Mouse (Mus musculus): ENCODE results near the gene Wsb2.
"Not testable (repeated sequence)": the region's sequence is repeated elsewhere in the genome, so short reads cannot be mapped to it uniquely, and the experiment has no call there.

Wsb2 gene

GRCm38 (mm10) chr5:117357129-117357477, at the start of gene Wsb2:
TSS of gene Wsb2 (plus strand) at chr5:117357304.
- peak; percentile 76 for DNase-seq (ENCODE audit: low spot score)

GRCm38 (mm10) chr5:117307699-117308098, 49.4 kb upstream of the Wsb2 start:
- peak; percentile 79 for DNase-seq (ENCODE audit: low spot score)

DNA sequence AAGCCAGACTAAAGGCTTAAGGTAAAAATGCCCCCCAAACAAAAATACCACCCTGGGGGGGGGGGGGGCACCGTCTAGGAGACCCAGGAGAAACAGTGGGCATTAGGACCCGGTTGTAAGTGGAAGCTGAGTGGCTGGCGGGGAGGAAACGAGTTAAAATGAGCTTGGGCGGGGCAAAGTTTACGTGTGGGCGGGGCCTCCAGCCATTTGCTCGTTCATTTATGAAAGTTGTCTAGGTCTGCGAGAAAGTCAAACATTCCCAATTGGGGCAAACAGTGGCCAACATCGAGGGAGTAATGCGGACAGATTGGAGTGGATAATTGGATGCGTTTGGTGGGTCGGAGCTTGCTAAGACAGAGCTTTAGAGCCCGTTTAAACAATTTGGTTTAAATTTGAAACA, 43.7 kb upstream of the Wsb2 start:
- DNase-seq (ENCODE audit: low spot score) = peak; percentile 49

DNA sequence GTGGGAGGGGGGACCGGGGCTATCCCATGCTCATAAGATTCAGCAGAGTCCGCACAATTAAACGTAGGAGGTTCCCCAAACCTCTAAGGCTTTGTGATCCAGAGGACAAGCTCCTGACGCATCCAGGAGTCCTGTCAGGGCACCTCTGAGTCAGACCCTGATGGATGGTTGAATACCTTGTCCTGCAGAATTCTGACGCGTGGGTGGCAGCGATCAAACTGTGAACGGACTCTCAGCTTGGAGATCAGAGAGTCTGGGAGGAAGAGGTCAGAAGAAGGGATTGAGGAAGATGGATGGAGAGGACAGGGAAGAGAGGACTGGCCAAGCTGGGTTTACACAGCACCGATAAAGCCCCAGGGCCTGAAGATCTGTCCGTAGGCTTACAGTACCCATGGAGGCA, 43.2 kb upstream of the Wsb2 start:
- no peak for DNase-seq (ENCODE audit: low spot score)

- DNase-seq (ENCODE audit: low spot score) = peak; percentile 17
Measured at GRCm38 (mm10) chr5:117314587-117315428, 42.3 kb upstream of the Wsb2 start.

DNA sequence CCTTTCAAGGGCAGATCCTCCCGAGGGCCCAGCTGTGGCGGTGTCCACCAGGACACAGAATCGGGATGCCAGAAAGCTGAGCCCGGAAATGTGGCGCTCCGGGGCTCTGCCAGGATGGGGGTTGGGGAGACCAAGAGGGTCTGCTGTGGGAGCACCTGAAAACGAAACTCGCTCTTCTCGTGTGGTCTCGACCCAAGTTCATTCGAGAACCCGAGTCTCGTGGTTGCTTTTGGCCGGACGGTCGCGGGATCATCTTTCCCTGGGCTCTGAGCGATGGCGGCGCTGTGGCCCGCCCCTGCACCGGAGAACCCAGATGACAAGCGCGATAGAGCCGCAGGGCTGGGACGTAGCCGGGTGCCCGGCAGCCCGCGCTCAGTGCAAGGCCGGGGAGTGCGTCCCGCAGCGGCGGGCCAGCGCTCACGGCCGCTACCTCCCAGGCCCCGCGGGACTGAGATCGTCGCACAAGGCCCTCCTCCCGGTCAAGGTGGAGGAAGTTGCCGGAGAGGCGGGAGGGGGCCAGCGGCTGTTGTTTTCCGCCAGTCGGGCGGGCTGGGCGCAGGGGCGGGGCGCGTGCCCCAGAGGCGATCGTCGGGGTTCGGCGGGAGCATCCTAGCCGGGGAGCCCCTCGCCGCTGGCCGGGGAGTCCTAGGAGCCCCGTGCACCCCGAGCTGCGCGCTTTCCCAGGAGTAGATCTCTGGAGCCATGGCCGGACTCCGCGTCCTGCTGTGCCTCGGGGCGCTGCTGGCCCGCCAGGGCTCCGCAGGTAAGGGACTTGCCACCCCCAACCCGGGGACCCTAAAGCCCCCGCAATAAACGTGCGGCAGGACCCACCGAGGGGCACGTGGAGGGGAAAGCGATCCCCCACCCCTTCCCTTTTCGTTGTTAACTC, 38.1 kb upstream of the Wsb2 start, which contains the start of gene Vsig10:
Gene Vsig10 (plus strand): TSS at position 343 of the 889 bp plus-strand sequence.
- peak; percentile 70 for DNase-seq (ENCODE audit: low spot score)

GRCm38 (mm10) chr5:117323751-117324150, 33.4 kb upstream of the Wsb2 start:
- DNase-seq (ENCODE audit: low spot score) = no peak

DNA sequence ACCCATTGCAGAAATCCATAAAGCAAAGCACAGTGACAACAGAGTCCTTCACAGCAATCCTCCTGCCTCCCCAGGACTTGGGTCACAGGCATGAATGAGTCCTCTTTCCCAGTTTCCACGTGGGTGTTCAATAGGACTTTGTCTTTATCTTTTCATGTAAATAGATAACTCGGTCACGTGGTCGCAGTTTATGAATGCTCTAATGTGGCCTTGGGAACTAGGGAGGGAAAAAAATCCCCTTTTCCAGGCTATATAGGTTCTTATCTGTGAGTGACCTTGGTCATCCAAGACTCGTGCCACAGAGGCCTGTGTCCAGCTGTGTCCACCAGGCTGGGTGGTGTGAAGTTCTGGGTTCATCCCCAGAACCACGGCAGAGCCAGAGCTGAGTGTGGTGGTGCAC, 30.7 kb upstream of the Wsb2 start:
- DNase-seq (ENCODE audit: low spot score) = no peak

- DNase-seq (ENCODE audit: low spot score) = no peak
Measured at GRCm38 (mm10) chr5:117330457-117330856, 26.6 kb upstream of the Wsb2 start.

GRCm38 (mm10) chr5:117337999-117338398, 19.1 kb upstream of the Wsb2 start:
- no peak for DNase-seq (ENCODE audit: low spot score)

GRCm38 (mm10) chr5:117338503-117338902, 18.6 kb upstream of the Wsb2 start:
- DNase-seq (ENCODE audit: low spot score) = no peak

DNA sequence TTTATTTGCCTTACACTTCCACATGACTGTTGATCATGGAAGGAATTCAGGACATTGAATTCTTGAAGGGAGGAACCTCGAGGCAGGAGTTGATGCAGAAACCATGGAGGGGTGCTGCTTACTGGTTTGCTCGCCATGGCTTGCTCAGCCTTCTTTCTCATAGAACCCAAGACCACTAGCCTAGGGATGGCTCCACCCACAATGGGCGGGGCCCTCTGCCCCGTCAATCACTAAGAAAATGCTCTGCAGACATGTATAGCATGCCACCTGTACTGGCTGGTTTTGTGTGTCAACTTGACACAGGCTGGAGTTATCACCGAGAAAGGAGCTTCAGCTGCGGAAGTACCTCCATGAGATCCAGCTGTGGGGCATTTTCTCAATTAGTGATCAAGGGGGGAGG, 17.0 kb upstream of the Wsb2 start:
- DNase-seq (ENCODE audit: low spot score) = no peak

GRCm38 (mm10) chr5:117341896-117342295, 15.2 kb upstream of the Wsb2 start:
- no peak for DNase-seq (ENCODE audit: low spot score)

DNA sequence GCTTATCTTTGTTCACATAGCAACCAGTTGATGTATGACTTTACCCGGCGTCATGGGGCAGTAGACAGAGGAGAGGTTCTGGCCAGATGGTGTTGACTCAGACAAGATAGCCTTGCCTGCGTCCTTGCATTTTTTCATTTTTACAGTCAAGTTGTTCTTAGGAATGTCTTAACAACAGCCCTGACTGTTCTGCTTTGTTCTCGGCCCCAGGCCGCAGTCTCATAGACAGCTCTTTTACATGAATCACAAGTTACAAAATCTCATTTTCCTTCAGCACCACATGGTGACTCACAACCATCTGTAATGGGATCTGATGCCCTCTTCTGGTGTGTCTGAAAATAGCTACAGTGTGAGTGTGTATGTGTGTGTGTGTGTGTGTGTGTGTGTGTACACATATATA, 12.6 kb upstream of the Wsb2 start:
- not testable (repeated sequence) for DNase-seq (ENCODE audit: low spot score)

GRCm38 (mm10) chr5:117345432-117345976, 11.6 kb upstream of the Wsb2 start:
- DNase-seq (ENCODE audit: low spot score) = no peak

DNA sequence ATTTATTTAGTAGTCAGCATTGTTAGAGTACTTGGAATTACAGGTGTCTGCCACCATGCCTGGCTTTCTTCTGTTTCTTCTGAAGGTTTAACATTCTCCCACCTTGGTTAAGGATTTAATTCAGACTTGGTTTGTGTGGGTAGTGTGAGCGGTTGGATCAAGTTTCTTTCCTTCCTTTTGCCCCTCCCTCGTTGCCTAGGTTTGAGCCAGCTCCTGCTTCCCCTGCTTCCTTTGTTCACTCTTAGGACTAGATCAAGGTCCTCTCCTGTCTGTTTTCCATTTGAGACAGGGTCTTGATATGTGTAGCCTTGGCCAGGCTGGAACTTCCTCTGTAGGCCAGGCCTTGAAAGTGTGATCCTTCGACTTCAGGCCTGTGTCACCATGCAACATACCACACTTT, 10.8 kb upstream of the Wsb2 start:
- DNase-seq (ENCODE audit: low spot score) = no peak

DNA sequence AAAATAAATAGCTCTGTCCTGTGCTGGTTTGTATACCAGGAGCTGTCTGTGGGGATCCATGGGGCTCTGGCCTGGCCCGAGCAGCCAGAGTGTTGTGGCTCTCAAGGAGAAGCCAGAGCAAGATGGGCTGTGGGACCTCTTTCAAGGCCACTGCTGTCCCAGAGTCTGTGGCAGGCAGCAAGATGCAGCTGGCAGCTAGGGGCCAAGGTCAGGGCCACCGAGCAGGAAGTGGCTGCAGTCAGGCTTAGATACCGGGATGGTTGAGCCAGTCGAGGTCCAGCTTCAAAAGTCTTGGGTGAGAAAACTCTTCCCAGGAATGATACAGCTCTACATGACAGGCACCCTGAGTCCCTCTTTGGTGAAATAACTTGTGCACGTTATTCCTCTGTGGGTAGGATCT, 10.1 kb upstream of the Wsb2 start:
- DNase-seq (ENCODE audit: low spot score) = no peak

DNA sequence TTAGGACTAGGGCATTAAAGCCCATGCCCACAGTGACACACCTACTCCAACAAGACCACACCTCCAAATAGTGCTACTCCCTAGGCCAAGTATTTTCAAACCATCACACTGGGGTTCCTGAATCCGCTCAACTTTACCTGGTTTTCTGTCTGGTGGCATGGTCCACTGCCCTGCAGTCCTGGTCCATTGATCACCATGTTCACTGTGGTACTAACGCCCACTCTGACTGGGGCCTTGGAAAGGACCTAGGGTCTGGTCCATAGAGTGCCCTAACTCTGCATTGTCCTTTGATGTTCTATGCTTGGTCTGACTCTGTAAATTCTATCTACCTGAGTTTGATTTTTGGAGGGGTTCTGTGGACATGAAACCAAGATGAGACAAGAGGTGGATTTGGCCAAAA, 9.3 kb upstream of the Wsb2 start:
- no peak for DNase-seq (ENCODE audit: low spot score)

- DNase-seq (ENCODE audit: low spot score) = peak; percentile 75
Measured at GRCm38 (mm10) chr5:117348279-117348678, 8.8 kb upstream of the Wsb2 start.

DNA sequence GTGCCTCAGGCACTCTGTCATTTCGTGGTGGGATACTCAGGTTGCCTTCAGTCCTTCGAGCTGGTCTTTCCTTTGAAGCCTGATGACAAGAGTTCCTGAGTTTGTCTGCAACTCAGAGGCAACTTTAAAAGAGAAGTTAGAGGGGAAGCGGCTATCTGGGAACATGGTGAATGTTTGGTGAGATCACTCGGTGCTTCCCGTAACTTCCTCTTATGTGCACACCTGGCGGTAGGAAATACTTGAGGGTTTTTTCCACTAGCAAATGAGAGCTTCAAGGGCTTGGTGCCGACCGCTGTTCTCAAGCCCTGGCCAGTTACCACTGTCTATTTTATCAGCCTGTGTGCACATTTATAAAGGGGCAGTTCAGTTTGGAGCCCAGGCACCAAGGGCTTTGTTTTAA, 3.0 kb upstream of the Wsb2 start:
- no peak for DNase-seq (ENCODE audit: low spot score)

GRCm38 (mm10) chr5:117355648-117356303, 1.3 kb upstream of the Wsb2 start:
- DNase-seq (ENCODE audit: low spot score) = peak; percentile 33

Measured in retina, embryonic 14.5 days (tissue).